Mouse (Mus musculus): ENCODE measurements around the gene Ptpn9. TPM values are rescaled to one million over a fixed set of nuclear protein-coding genes. Genes with fewer than 3 reads are reported as not detected.

Gene Ptpn9
- 10 to 100 TPM; 18.7 to 22.5 TPM for polyA plus RNA-seq (2017; shearing (Covaris generic))

DNA sequence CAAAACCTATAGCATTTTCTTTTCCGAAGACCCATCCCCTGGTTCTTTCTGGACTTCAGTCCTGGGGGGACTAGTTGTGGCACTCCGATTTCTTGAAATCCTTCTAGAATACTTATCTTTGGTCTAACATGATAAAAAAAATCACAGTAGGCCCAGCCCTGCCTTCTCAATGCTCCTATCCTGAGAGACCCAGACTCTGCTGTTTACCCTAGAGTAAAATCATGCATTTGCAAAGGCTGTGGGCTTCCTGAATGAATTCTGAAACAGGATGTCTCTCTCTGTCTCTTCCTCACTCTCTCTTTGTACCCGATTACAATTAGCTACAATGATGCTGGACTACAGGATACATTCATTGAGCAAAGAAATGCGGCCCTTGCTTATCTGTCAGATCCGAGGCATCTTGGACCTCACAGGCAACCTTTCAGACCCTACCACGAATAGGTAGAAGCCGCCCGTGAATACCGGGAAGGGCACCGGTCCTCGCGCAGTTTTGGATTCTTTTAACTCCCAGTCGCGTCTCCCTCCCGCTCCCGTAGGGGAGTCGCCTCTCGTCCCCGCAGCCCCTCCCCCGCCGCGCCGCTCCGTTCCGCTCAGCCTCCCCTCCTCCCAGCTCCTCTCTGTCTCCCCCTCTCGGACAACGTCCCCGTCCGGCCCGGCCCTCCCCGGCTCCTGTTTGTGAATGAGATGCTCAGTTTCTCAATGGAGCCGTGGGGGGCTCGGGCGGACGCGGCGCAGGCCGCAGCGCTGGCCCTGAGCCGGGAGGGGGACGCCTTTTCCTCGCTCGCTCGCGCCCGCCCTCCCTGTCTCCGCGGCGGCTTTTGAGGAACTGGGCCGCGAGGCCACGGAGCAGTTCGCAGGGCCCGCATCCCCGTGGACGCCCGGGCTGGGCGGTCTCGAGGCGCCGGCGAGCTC lies at the start of gene Ptpn9:
Ptpn9 (plus strand) TSS at position 638 of the 912 bp plus-strand sequence.

DNA sequence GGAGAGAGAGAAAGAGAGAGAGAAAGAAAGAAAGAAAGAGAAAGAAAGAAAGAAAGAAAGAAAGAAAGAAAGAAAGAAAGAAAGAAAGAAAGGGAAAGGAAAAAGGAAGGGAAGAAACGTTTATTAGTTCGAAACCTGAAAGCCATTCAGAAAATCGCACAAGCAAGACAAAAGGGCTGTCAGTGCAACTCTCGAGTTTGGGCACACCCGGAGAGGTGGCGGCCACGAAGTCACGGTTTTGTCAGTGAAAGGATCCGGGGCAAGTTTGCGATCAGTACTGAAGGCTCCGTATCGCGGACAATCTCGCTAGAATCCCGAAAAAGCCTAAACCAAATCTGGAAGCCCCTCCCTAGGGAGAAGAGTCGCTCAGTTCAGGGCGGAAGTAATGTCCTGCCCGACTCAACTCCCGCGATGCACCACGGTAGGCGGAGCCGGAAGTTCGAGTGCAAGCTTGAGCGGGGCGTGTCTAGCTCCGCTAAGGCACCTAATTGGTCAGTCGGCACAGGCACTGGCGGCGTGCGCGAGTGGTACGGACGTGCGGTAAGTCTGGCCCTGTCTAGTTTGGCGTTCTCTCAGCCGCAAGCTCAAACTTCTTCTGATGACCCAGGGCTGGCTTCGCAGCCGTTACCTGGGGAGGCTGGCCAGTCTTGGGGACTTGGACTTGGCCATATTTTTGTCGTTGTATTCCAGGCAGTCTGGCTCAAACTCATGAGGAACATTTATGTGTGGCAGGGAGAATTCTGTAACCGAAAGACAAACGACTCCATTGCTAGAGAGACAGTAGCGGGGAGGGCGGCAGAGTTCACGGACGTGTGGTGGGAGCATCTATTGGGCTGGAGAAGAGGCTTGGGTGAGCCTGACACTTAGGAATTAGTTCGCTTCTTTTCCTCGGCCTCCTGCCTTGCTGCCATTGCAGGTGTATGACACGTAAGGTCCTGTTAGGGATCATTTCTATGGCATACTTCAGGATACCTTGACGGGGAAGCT lies 44.0 kb upstream of the Ptpn9 start, which contains the start of gene Snupn:
Snupn (plus strand) TSS at position 465 of the 987 bp plus-strand sequence.

DNA sequence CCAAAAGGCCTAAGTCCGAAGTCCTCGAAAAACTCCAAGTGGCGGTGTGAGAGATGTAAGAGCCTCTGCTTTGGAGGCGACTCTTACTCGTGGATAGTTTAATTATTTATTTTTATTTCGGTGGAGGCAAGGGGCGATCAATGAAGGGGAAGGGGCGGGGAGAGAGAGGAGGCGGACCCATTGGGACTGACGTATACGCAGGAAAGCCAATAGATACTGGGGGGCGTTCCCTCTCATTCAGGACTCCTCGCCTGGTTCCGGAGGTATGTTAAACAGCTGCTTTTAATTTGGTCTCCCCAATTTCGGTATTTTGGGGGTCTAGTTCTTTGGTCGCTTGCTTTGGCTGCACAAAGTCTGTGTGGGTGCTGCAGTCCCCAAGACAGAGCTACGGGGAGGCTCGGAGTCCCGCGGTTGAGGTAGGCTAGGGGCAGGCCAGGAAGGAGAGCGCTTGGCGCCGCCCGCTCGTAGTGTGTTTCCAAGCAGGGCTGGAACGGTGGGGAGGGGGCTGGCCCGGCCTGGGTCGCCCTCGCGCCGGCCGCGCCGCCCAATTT lies 77.2 kb downstream of the Ptpn9 start, which contains the start of gene Sin3a:
Sin3a (plus strand) TSS at position 240 of the 551 bp plus-strand sequence.

Other genes starting within 250 kb of the Ptpn9 start
- under 1 TPM in 1 of 2 experiments, not detected in 1; 0.42 TPM for gene Lingo1, start 198.5 kb upstream of the Ptpn9 start, polyA plus RNA-seq (2017; shearing (Covaris generic))
- gene Odf3l1, start 130.2 kb upstream of the Ptpn9 start, polyA plus RNA-seq (2017; shearing (Covaris generic)) = under 1 TPM in 1 of 2 experiments, not detected in 1; 0.24 TPM
- gene Cspg4, start 129.9 kb upstream of the Ptpn9 start, polyA plus RNA-seq (2017; shearing (Covaris generic)) = 1 to 10 TPM in 1 of 2 experiments, under 1 TPM in 1; 0.27 to 1.4 TPM
- 10 to 100 TPM in 1 of 2 experiments, 1 to 10 TPM in 1; 9.3 to 10.0 TPM for gene Snx33, start 66.6 kb upstream of the Ptpn9 start, polyA plus RNA-seq (2017; shearing (Covaris generic))
- gene Imp3, start 57.4 kb upstream of the Ptpn9 start, polyA plus RNA-seq (2017; shearing (Covaris generic)) = 10 to 100 TPM; 86.3 to 93.6 TPM
- 10 to 100 TPM; 18.3 TPM for gene Snupn, start 44.0 kb upstream of the Ptpn9 start, polyA plus RNA-seq (2017; shearing (Covaris generic))
- gene Sin3a, start 77.1 kb downstream of the Ptpn9 start, polyA plus RNA-seq (2017; shearing (Covaris generic)) = 10 to 100 TPM; 34.6 to 46.6 TPM
- gene Man2c1, start 135.8 kb downstream of the Ptpn9 start, polyA plus RNA-seq (2017; shearing (Covaris generic)) = 100 to 1,000 TPM in 1 of 2 experiments, 10 to 100 TPM in 1; 66.1 to 104 TPM
- gene Neil1, start 153.4 kb downstream of the Ptpn9 start, polyA plus RNA-seq (2017; shearing (Covaris generic)) = 10 to 100 TPM; 29.4 to 32.0 TPM
- gene Commd4, start 163.4 kb downstream of the Ptpn9 start, polyA plus RNA-seq (2017; shearing (Covaris generic)) = 100 to 1,000 TPM; 264 to 285 TPM
- 1 to 10 TPM in 1 of 2 experiments, under 1 TPM in 1; 0.27 to 2.2 TPM for gene Trcg1, start 241.6 kb downstream of the Ptpn9 start, polyA plus RNA-seq (2017; shearing (Covaris generic))

Data from inflammation-experienced regulatory T-cells (primary cell).